Mouse (Mus musculus) hindbrain, postnatal 0 days (tissue): Measurements from ENCODE around the gene Usp7. TPM values are rescaled to one million over a fixed set of nuclear protein-coding genes. Genes with fewer than 3 reads are reported as not detected.
"Not testable (repeated sequence)": the region's sequence is repeated elsewhere in the genome, so short reads cannot be mapped to it uniquely, and the experiment has no call there.

ENCODE experiments used
- ATAC-seq: fragments of 200-750 bp; cut with Nextera tagmentation; 2 replicates; pipeline ENCODE4 v1.8.0; 2017; ENCODE audit warnings: mild to moderate bottlenecking, moderate TSS enrichment, moderate library complexity
- DNase-seq: peaks from one replicate; pipeline ENCODE4 v3.0.0-alpha.2; 2015; ENCODE audit warnings: low spot score
- H3K27ac ChIP-seq: fragments of 300-500 bp; sonication (generic); 2 replicates; pipeline ENCODE4 v1.5.1; 2014; ENCODE audit warnings: mild to moderate bottlenecking
- H3K27me3 ChIP-seq: fragments of 300-500 bp; sonication (generic); 2 replicates; pipeline ENCODE4 v1.6.1; 2014; ENCODE audit warnings: low read length, mixed read lengths; ENCODE audit not compliant: insufficient read depth
- H3K36me3 ChIP-seq: fragments of 300-500 bp; sonication (generic); 2 replicates; pipeline ENCODE4 v1.6.1; 2014; ENCODE audit warnings: low read length, mixed read lengths; ENCODE audit not compliant: insufficient read depth
- H3K4me1 ChIP-seq: fragments of 300-500 bp; sonication (generic); 2 replicates; pipeline ENCODE4 v1.6.1; 2014; ENCODE audit warnings: antibody characterized with exemption, low read length, mixed read lengths; ENCODE audit not compliant: insufficient read depth
- H3K4me2 ChIP-seq: fragments of 300-500 bp; sonication (generic); 2 replicates; pipeline ENCODE4 v1.6.1; 2014; ENCODE audit warnings: low read depth, mild to moderate bottlenecking, low read length, moderate library complexity, mixed read lengths
- H3K4me3 ChIP-seq: fragments of 300-500 bp; sonication (generic); 2 replicates; pipeline ENCODE4 v1.5.1; 2014; ENCODE audit warnings: low read length
- H3K9ac ChIP-seq: fragments of 300-500 bp; sonication (generic); replicated peaks from 2 replicates; pipeline ENCODE4 v1.6.1; 2014; ENCODE audit warnings: mild to moderate bottlenecking, low read length, moderate library complexity, mixed read lengths
- H3K9me3 ChIP-seq: fragments of 300-500 bp; sonication (generic); 2 replicates; pipeline ENCODE4 v1.6.1; 2016; ENCODE audit warnings: low read length, mixed read lengths
- CTCF ChIP-seq: IDR thresholded peaks from 2 replicates; pipeline ENCODE4 v1.5.1; 2016; ENCODE audit warnings: antibody characterized with exemption, control low read depth, low read depth
- WGBS: fragments of 180-500 bp; shearing (Covaris S2); extraction: QIAGEN DNeasy Blood & Tissue Kit; methylation state at CpG from one replicate; pipeline ENCODE4 v1.1.7; 2014; 5-methylcytosine and 5-hydroxymethylcytosine counted together
- polyA plus RNA-seq: library from polyadenylated mRNA; unstranded; fragments of >200 nt; fragmentation: Nextera tagmentation; extraction: Ambion mirVana; gene quantifications from 2 replicates; pipeline ENCODE4 v1.2.1, GENCODE M21; 2015
- total RNA-seq: library from RNA; depleted of rRNA; stranded (reverse); fragments of >200 nt; gene quantifications from 2 replicates; pipeline ENCODE4 v1.2.3, GENCODE M21; 2014

Usp7 gene
- total and polyA plus RNA-seq, 2 experiments from 2014 or later = 18.9 to 83.7 TPM

DNA sequence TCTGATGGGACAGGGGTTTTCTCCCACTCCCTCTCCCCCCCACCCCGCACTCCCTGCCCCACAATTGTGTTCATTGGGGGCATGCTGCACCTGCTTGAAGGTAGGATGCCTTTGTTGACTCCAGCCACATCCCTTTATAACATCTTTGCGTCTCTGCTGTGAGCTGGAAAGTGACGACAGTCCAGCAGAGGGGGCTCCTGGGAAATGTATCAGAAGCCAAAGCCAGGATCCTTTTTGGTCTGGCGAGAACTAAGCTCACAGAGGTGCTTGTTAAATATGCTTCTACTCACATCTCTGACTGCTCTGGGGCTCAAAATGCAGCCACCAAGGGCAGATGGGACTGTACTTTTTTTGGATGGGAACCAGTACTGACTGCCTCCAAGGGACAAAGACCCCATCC lies 21.0 kb downstream of the Usp7 start:
- ATAC-seq = no peak
- H3K27ac ChIP-seq = no peak overlapping the region
- no peaks in the 10 kb centered on the region for H3K36me3 ChIP-seq
- WGBS = 48% methylated on average over 4 of the region's 4 CpGs
- no peaks in the 10 kb centered on the region for H3K4me1 ChIP-seq
- no peak for DNase-seq
- no peak overlapping the region for H3K9ac ChIP-seq
- H3K4me3 ChIP-seq = no peak overlapping the region
- no peak overlapping the region for H3K4me2 ChIP-seq
- no peaks in the 10 kb centered on the region for H3K9me3 ChIP-seq
- H3K27me3 ChIP-seq = no peaks in the 10 kb centered on the region
- TF ChIP-seq CTCF = peak; percentile 20; the same call in 1 of the 2 replicates

DNA sequence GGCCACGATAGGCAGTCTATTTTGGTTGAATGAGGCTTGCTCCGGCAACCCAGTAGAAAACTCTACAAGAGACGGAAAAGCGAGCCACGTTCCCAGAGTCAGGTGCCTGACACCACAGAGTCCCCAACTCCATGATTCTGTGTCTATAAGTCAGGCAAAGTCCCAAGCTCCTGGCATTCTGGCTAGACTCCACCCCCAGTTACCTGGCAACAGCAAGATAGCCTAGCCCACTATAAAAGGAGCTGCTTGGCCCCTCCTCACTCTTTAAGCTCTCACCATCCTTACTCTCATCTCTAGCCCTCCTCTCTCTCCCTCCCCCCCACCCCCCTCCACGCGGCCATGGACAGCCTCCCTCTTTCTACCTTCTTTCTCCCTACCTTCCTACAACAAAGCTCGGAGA lies 21.8 kb downstream of the Usp7 start:
- DNase-seq = not testable (repeated sequence)

DNA sequence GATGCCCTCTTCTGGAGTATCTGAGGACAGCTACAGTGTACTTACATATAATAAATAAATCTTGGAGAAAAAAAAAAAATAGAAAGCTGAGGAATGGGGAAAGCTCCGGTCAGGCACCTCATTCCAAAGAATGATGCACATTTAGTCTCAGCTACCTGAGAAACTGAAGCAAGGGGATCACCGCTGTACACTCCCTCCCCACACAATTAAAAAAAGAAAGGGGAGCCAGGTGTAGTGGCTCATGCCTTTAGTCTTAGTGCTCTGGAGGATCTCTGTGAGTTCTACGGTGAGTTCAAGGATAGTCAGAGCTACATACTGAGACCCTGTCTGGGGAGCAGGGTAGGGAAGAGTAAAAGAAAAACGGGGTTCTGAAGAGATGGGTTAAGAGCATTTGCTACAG lies 22.6 kb downstream of the Usp7 start:
- H3K4me2 ChIP-seq = no peak overlapping the region
- H3K27ac ChIP-seq = no peak overlapping the region
- ATAC-seq (no peak), DNase-seq (no peak)
- no peaks in the 10 kb centered on the region for H3K36me3 ChIP-seq
- H3K4me1 ChIP-seq = no peaks in the 10 kb centered on the region
- 64% methylated on average over 4 of the region's 4 CpGs for WGBS
- no peak overlapping the region for H3K9ac ChIP-seq
- no peak overlapping the region for H3K4me3 ChIP-seq
- H3K9me3 ChIP-seq = no peaks in the 10 kb centered on the region
- no peak for TF ChIP-seq CTCF
- no peaks in the 10 kb centered on the region for H3K27me3 ChIP-seq

More for the DNA sequence above, 21.8 kb downstream of the Usp7 start:
- H3K9ac ChIP-seq, H3K4me3 ChIP-seq, H3K4me2 ChIP-seq, H3K27me3 ChIP-seq, H3K4me1 ChIP-seq, ATAC-seq, H3K36me3 ChIP-seq, H3K9me3 ChIP-seq, H3K27ac ChIP-seq: not testable (repeated sequence)
- WGBS = 51% methylated on average over 8 of the region's 8 CpGs

DNA sequence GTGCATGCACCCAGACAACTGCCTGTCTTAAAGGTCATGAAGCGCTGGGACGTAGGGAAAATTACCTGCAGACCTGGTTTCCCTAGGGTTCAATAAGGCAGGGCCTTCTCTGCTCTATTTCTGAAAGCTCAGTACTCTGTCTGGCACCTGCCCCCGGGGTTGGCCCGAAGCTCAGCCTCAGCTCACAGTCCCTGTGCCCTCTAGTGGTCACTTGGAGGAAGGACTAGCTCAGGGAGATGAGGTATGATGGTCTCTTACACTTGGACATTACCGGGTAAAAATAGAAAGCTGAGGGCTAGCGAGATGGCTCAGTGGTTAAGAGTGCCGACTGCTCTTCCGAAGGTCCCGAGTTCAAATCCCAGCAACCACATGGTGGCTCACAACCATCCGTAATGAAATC lies 23.0 kb downstream of the Usp7 start:
- WGBS = 18% methylated on average over 10 of the region's 10 CpGs

DNA sequence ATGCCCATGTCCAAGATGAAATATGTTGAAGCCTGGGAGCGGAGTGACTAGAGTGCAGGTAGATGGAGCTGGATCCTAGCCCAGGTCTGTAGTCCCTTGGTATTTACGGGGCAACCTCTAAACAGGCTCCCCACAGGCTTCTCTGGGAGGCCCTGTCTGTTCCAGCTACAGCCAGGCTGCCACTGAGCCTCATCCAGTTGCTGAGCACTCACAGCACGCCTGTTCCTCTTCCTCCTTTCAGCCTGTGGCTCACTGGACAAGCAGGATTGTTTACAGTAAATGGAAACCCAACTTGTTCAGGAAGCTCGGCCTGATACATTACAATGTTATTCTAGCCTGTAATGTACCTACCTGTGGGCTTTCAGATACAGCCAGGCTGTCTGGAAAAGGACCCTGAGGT lies 23.5 kb downstream of the Usp7 start:
- no peak overlapping the region for H3K4me3 ChIP-seq
- no peaks in the 10 kb centered on the region for H3K9me3 ChIP-seq
- H3K4me1 ChIP-seq = no peaks in the 10 kb centered on the region
- H3K9ac ChIP-seq = no peak overlapping the region
- TF ChIP-seq CTCF = no peak
- 70% methylated on average over 4 of the region's 4 CpGs for WGBS
- DNase-seq (no peak), ATAC-seq (no peak)
- no peak overlapping the region for H3K27ac ChIP-seq
- no peak overlapping the region for H3K4me2 ChIP-seq
- H3K27me3 ChIP-seq = no peaks in the 10 kb centered on the region
- no peaks in the 10 kb centered on the region for H3K36me3 ChIP-seq

More for the DNA sequence above, 23.0 kb downstream of the Usp7 start:
- no peak overlapping the region for H3K9ac ChIP-seq
- no peak overlapping the region for H3K27ac ChIP-seq
- no peaks in the 10 kb centered on the region for H3K9me3 ChIP-seq
- peak; percentile 78 for DNase-seq
- H3K36me3 ChIP-seq = no peaks in the 10 kb centered on the region
- ATAC-seq = peak; percentile 89
- no peak overlapping the region for H3K4me3 ChIP-seq
- TF ChIP-seq CTCF = peak; percentile 88
- no peaks in the 10 kb centered on the region for H3K27me3 ChIP-seq
- no peak overlapping the region for H3K4me2 ChIP-seq
- no peaks in the 10 kb centered on the region for H3K4me1 ChIP-seq

DNA sequence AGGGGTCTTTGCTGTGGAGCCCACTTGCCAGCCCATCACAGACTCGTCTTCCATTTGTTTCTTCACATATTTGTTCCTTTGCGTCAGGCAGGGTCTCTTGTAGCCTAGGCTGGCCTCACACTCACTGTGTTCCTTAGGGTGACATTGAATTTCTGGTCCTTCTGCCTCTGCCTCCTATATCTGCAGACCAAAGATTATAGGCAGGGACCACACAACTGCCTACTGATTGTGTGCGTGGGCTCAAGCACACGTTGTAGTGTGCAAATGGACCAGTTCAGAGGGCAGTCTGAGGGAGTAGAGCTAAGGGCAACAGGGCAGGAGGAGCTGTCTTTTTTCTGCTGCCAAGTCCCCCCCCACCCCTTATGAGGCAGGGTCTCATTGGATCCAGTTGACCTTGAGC lies 24.0 kb downstream of the Usp7 start:
- no peak for TF ChIP-seq CTCF
- H3K4me1 ChIP-seq = no peaks in the 10 kb centered on the region
- no peak overlapping the region for H3K9ac ChIP-seq
- no peak overlapping the region for H3K4me3 ChIP-seq
- no peak overlapping the region for H3K4me2 ChIP-seq
- 80% methylated on average over 4 of the region's 4 CpGs for WGBS
- H3K27ac ChIP-seq = no peak overlapping the region
- no peaks in the 10 kb centered on the region for H3K36me3 ChIP-seq
- no peak for DNase-seq
- no peaks in the 10 kb centered on the region for H3K9me3 ChIP-seq
- no peaks in the 10 kb centered on the region for H3K27me3 ChIP-seq
- no peak for ATAC-seq

DNA sequence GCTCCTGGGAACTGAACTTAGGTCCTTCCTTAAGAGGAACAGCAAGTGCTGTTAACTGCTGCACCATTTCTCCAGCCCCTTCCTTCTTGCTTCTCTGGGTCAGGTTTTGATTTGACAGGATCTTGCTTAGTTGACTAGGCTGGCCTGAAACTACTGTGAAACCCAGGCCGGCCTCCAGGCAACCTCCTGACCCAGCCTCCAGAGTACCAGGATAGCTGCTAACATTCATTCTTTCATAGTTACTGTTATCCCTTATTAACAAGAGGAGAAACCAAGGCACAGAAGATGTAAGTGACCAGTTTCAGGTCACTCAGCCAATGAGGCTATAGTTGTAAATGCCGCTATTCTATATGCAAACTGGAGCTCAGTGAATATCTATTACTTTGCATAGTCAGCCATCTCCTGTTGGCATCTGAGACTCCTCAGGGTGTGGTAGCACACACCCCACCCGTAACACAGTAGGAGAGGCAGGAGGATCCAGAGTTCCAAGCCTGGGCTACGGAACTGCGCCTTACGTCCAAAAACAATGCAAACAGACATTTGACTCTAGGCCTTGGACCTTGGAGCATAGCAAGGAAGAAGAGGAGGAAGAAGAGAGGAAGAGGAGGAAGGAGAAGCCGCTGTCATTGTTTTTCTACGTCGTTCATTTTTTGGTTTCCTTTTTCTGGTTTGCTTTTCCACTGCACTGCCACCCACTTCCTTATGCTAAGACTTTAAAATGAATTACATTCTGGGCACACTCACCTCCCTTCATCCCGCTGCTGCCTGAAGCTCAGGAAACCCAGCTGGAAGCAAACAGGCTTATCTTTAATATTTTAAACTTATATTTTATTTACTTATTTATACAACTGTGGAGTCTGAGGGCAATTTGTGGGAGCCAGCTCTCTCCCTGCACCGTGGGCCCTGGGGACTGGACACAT lies 24.7 kb downstream of the Usp7 start:
- ATAC-seq (no peak), DNase-seq (no peak)
- no peak overlapping the region for H3K4me3 ChIP-seq
- no peaks in the 10 kb centered on the region for H3K9me3 ChIP-seq
- H3K9ac ChIP-seq = no peak overlapping the region
- WGBS = 87% methylated on average over 11 of the region's 11 CpGs
- no peaks in the 10 kb centered on the region for H3K36me3 ChIP-seq
- H3K27me3 ChIP-seq = no peaks in the 10 kb centered on the region
- no peak overlapping the region for H3K4me2 ChIP-seq
- no peaks in the 10 kb centered on the region for H3K4me1 ChIP-seq
- TF ChIP-seq CTCF = no peak
- no peak overlapping the region for H3K27ac ChIP-seq
